Mouse (Mus musculus) stomach, embryonic 16.5 days (tissue): Measurements from ENCODE around the gene Rhox4a. TPM values are rescaled to one million over a fixed set of nuclear protein-coding genes. Genes with fewer than 3 reads are reported as not detected.
"Not testable (repeated sequence)": the region's sequence is repeated elsewhere in the genome, so short reads cannot be mapped to it uniquely, and the experiment has no call there.

Experiments
- ATAC-seq: fragments of 200-750 bp; cut with Nextera tagmentation; 2 replicates; pipeline ENCODE4 v1.8.0; 2017; ENCODE audit warnings: moderate number of reproducible peaks, moderate TSS enrichment; ENCODE audit not compliant: insufficient read depth, low FRiP score
- H3K27ac ChIP-seq: fragments of 300-500 bp; sonication (generic); 2 replicates; pipeline ENCODE4 v1.5.1; 2014; ENCODE audit warnings: low read length
- H3K27me3 ChIP-seq: fragments of 300-500 bp; sonication (generic); 2 replicates; pipeline ENCODE4 v1.6.1; 2014; ENCODE audit warnings: low read length, control low read depth, mixed read lengths; ENCODE audit not compliant: control insufficient read depth, insufficient read depth
- H3K36me3 ChIP-seq: fragments of 300-500 bp; sonication (generic); 2 replicates; pipeline ENCODE4 v1.6.1; 2014; ENCODE audit warnings: low read length; ENCODE audit not compliant: control insufficient read depth, insufficient read depth
- H3K4me1 ChIP-seq: fragments of 300-500 bp; sonication (generic); 2 replicates; pipeline ENCODE4 v1.6.1; 2014; ENCODE audit warnings: low read length, control low read depth, mixed read lengths; ENCODE audit not compliant: control insufficient read depth, insufficient read depth
- H3K4me2 ChIP-seq: fragments of 300-500 bp; sonication (generic); 2 replicates; pipeline ENCODE4 v1.6.1; 2014; ENCODE audit warnings: low read depth, low read length, mixed read lengths
- H3K4me3 ChIP-seq: fragments of 300-500 bp; sonication (generic); replicated peaks from 2 replicates; pipeline ENCODE4 v1.5.1; 2014; ENCODE audit warnings: mild to moderate bottlenecking, low read length
- H3K9ac ChIP-seq: fragments of 300-500 bp; sonication (generic); 2 replicates; pipeline ENCODE4 v1.6.1; 2014; ENCODE audit warnings: low read length
- H3K9me3 ChIP-seq: fragments of 300-500 bp; sonication (generic); replicated peaks from 2 replicates; pipeline ENCODE4 v1.6.1; 2016; ENCODE audit warnings: low read length, control low read depth; ENCODE audit not compliant: control insufficient read depth
- WGBS: fragments of 180-500 bp; shearing (Covaris S2); extraction: QIAGEN DNeasy Blood & Tissue Kit; methylation state at CpG from one replicate; pipeline ENCODE4 v1.1.7; 2014; 5-methylcytosine and 5-hydroxymethylcytosine counted together
- polyA plus RNA-seq: library from polyadenylated mRNA; unstranded; fragments of >200 nt; fragmentation: Nextera tagmentation; extraction: Ambion mirVana; gene quantifications from 2 replicates; pipeline ENCODE4 v1.2.1, GENCODE M21; 2015

Rhox4a gene
- not detected in 2 replicates for polyA plus RNA-seq

GRCm38 (mm10) chrX:37265038-37265437 lies at the start of gene Rhox4a:
Gene Rhox4a, plus strand, starts transcription at chrX:37265338.
- not testable (repeated sequence) for ATAC-seq, H3K27ac ChIP-seq, H3K4me1 ChIP-seq, H3K9ac ChIP-seq, H3K4me2 ChIP-seq, H3K36me3 ChIP-seq, H3K4me3 ChIP-seq, H3K27me3 ChIP-seq, H3K9me3 ChIP-seq
- WGBS = 95% methylated on average over 10 of the region's 19 CpGs

GRCm38 (mm10) chrX:37222158-37222557 lies 43.0 kb upstream of the Rhox4a start, which contains the start of gene Rhox1:
Gene Rhox1, minus strand, starts transcription at chrX:37222258.
- ATAC-seq, H3K4me1 ChIP-seq, H3K4me2 ChIP-seq, H3K9me3 ChIP-seq, H3K4me3 ChIP-seq, H3K36me3 ChIP-seq, H3K27me3 ChIP-seq, H3K27ac ChIP-seq, H3K9ac ChIP-seq: not testable (repeated sequence)
- 50% methylated on average over 1 of the region's 1 CpGs for WGBS

GRCm38 (mm10) chrX:37244676-37245075 lies 20.5 kb upstream of the Rhox4a start, which contains the start of gene Rhox2a:
Gene Rhox2a, plus strand, starts transcription at chrX:37244976.
- not testable (repeated sequence) for H3K4me1 ChIP-seq, H3K9me3 ChIP-seq, H3K27ac ChIP-seq, H3K4me2 ChIP-seq, ATAC-seq, H3K9ac ChIP-seq, H3K36me3 ChIP-seq, H3K27me3 ChIP-seq, H3K4me3 ChIP-seq
- no CpG with 5 or more reads among the region's 9 CpGs for WGBS

GRCm38 (mm10) chrX:37249619-37250018 lies 15.5 kb upstream of the Rhox4a start, which contains the start of gene Rhox3a:
Gene Rhox3a, plus strand, starts transcription at chrX:37249919.
- H3K4me3 ChIP-seq, ATAC-seq, H3K4me2 ChIP-seq, H3K27ac ChIP-seq, H3K9ac ChIP-seq, H3K27me3 ChIP-seq, H3K4me1 ChIP-seq, H3K9me3 ChIP-seq, H3K36me3 ChIP-seq: not testable (repeated sequence)
- 100% methylated on average over 1 of the region's 3 CpGs for WGBS

Other genes with a start within 250 kb of the Rhox4a start
- not detected in 2 replicates for gene Sowahd, start 216.5 kb upstream of the Rhox4a start, polyA plus RNA-seq
- gene Rpl39, start 179.9 kb upstream of the Rhox4a start, polyA plus RNA-seq = 438 and 576 TPM in 2 replicates
- gene Upf3b, start 155.0 kb upstream of the Rhox4a start, polyA plus RNA-seq = 15.4 and 19.4 TPM in 2 replicates
- 13.7 and 14.2 TPM in 2 replicates for gene Nkap, start 138.5 kb upstream of the Rhox4a start, polyA plus RNA-seq
- not detected in 2 replicates for gene Akap14, start 96.5 kb upstream of the Rhox4a start, polyA plus RNA-seq
- gene Ndufa1, start 74.2 kb upstream of the Rhox4a start, polyA plus RNA-seq = 398 and 416 TPM in 2 replicates
- 9.1 and 10.1 TPM in 2 replicates for gene Rnf113a1, start 74.1 kb upstream of the Rhox4a start, polyA plus RNA-seq
- not detected in 2 replicates for gene Gm9, start 54.3 kb upstream of the Rhox4a start, polyA plus RNA-seq
- not detected in 2 replicates for gene Rhox1, start 43.1 kb upstream of the Rhox4a start, polyA plus RNA-seq
- gene Rhox2a, start 20.4 kb upstream of the Rhox4a start, polyA plus RNA-seq = not detected in 2 replicates
- 0.28 TPM in 1 of 2 replicates, not detected in the other for gene Rhox3a, start 15.4 kb upstream of the Rhox4a start, polyA plus RNA-seq
- not detected in 2 replicates for gene Rhox3a2, start 114.7 kb downstream of the Rhox4a start, polyA plus RNA-seq
- not detected in 2 replicates for gene Rhox4a2, start 125.5 kb downstream of the Rhox4a start, polyA plus RNA-seq
- gene Rhox2b, start 146.7 kb downstream of the Rhox4a start, polyA plus RNA-seq = not detected in 2 replicates
- gene Rhox4b, start 167.2 kb downstream of the Rhox4a start, polyA plus RNA-seq = not detected in 2 replicates
- gene Rhox2c, start 188.3 kb downstream of the Rhox4a start, polyA plus RNA-seq = not detected in 2 replicates
- not detected in 2 replicates for gene Rhox3c, start 193.2 kb downstream of the Rhox4a start, polyA plus RNA-seq
- not detected in 2 replicates for gene Rhox4c, start 215.0 kb downstream of the Rhox4a start, polyA plus RNA-seq
- not detected in 2 replicates for gene Rhox2d, start 228.1 kb downstream of the Rhox4a start, polyA plus RNA-seq
- not detected in 2 replicates for gene Rhox4d, start 249.0 kb downstream of the Rhox4a start, polyA plus RNA-seq